Mouse (Mus musculus) ES-Bruce4 (cell line): ENCODE results near the gene Sipa1l1. TPM values are rescaled to one million over a fixed set of nuclear protein-coding genes. Genes with fewer than 3 reads are reported as not detected.

Source experiments
- H3K27ac ChIP-seq: 2 replicates; pipeline ENCODE4 v1.5.1; 2012; ENCODE audit warnings: low read length, inconsistent platforms; ENCODE audit not compliant: insufficient read depth
- H3K27me3 ChIP-seq: 2 replicates; pipeline ENCODE4 v1.6.1; 2012; ENCODE audit warnings: mild to moderate bottlenecking, low read length, inconsistent platforms; ENCODE audit not compliant: control insufficient read depth, poor library complexity, insufficient read depth, severe bottlenecking
- H3K36me3 ChIP-seq: 2 replicates; pipeline ENCODE4 v1.6.1; 2012; ENCODE audit warnings: inconsistent platforms, mild to moderate bottlenecking, low read length, moderate library complexity; ENCODE audit not compliant: control insufficient read depth, poor library complexity, insufficient read depth, severe bottlenecking
- H3K4me1 ChIP-seq: one replicate; pipeline ENCODE4 v1.8.1; 2011; ENCODE audit warnings: low read length; ENCODE audit not compliant: control insufficient read depth, insufficient read depth
- H3K4me3 ChIP-seq: 2 replicates; pipeline ENCODE4 v1.5.1; 2011; ENCODE audit warnings: low read depth, mild to moderate bottlenecking, low read length
- H3K9ac ChIP-seq: 2 replicates; pipeline ENCODE4 v1.6.1; 2012; ENCODE audit warnings: low read depth, mild to moderate bottlenecking, inconsistent platforms; ENCODE audit not compliant: poor library complexity, severe bottlenecking
- H3K9me3 ChIP-seq: replicated peaks from 2 replicates; pipeline ENCODE4 v1.6.1; 2012; ENCODE audit warnings: mild to moderate bottlenecking, low read length, inconsistent platforms; ENCODE audit not compliant: control insufficient read depth, poor library complexity, insufficient read depth, severe bottlenecking
- CTCF ChIP-seq: IDR thresholded peaks from one replicate; pipeline ENCODE4 v1.8.1; 2011; ENCODE audit warnings: low read depth, low read length
- EP300 ChIP-seq: IDR thresholded peaks from 2 replicates; pipeline ENCODE4 v1.6.1; 2011; ENCODE audit warnings: low read depth, low read length; ENCODE audit not compliant: insufficient read depth
- POLR2A ChIP-seq: IDR thresholded peaks from one replicate; pipeline ENCODE4 v1.8.1; 2011; ENCODE audit warnings: low read length; ENCODE audit not compliant: insufficient read depth
- polyA plus RNA-seq: library from polyadenylated mRNA; stranded (reverse); fragments of >200 nt; gene quantifications from 2 replicates; pipeline ENCODE4 v1.2.4, GENCODE M21; 2011; ENCODE audit warnings: low read depth; ENCODE audit not compliant: missing spikeins, insufficient read depth, insufficient read length

The Sipa1l1 gene
- polyA plus RNA-seq, 1 experiment, result 44.9 TPM

DNA sequence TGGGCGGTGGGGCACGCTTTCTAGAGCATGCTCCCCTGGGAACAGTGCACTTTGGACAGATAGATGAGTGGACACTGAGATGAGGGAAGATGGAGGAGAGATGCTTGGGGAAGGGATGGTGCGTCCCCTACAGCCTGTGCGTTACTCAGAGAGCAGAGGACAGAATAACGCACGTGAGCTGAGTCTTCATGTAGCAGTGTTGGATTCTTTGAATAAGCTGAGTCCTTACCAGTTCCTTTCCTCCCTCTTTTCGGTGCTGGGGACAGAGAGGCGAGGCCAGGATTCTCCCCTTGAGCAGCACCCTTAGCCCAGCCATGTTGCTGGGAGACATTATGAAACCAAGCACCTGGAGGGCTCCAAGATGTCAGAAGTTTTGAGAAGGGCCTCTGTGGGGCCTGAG, 152.3 kb downstream of the Sipa1l1 start:
- no peak overlapping the region for H3K4me3 ChIP-seq
- TF ChIP-seq POLR2A, result no peak
- no peak for TF ChIP-seq EP300
- TF ChIP-seq CTCF, result no peak
- no peaks in the 10 kb centered on the region for H3K36me3 ChIP-seq
- no peak overlapping the region for H3K9ac ChIP-seq
- H3K27ac ChIP-seq, result no peak overlapping the region
- H3K27me3 ChIP-seq, result no peaks in the 10 kb centered on the region
- H3K9me3 ChIP-seq, result no peaks in the 10 kb centered on the region
- no peaks in the 10 kb centered on the region for H3K4me1 ChIP-seq

DNA sequence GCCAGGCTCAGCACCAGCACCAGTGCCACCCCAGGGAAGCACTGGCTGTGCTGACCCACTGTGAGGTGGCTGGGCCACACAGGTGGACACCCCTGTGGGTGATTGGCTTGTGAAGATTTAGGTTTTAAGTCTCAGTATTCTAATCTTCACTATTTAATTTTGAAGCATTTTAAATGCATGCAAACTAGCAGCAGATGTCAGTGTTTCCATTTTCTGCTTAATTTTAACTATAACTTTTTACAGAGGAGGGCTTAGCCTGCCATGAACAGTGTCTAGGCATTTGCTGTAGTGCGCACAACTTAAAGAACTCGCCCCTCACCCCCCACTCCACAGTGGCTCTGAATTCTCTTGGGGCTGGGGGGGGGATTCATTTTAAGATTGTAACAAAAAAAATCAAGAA, 152.7 kb downstream of the Sipa1l1 start:
- no peaks in the 10 kb centered on the region for H3K36me3 ChIP-seq
- no peaks in the 10 kb centered on the region for H3K27me3 ChIP-seq
- no peaks in the 10 kb centered on the region for H3K4me1 ChIP-seq
- H3K9me3 ChIP-seq, result no peaks in the 10 kb centered on the region
- TF ChIP-seq CTCF (no peak), EP300 (no peak), POLR2A (no peak)
- H3K4me3 ChIP-seq, result no peak overlapping the region
- no peak overlapping the region for H3K27ac ChIP-seq
- no peak overlapping the region for H3K9ac ChIP-seq

DNA sequence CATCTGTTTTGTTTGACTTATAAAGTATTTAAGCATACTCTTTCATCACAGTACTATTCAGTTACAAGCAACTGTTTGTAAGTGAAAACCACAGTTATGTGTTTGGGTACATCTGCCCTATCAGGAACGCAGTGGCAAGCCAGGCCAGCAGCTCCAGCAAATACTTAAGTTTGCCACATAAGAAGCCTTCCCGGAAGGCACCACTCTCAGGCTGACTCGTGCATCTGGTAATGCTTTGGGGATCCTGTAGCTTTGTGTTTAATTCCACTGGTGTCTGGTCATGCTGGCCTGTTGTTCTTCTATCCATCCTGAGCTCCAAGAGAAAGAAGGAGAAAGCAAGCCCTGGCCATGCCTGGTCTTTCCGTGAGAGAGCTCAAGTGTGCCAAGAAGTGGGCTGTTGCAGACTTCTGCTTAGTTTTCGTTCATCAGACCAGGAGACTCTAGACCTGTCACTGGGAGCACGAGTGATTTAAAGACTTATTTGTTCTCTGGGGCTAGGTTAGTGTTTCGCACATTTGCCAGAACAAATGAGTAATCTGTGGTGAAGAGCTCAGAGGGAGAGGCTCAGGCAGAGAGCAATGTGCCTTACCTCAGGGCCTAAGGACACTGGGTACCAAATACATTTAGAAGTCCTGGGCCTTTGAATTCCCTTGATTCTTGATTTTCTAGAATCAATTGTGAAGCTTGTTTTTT, 153.8 kb downstream of the Sipa1l1 start:
- Histone ChIP-seq H3K27me3 (no peaks in the 10 kb centered on the region), H3K9ac (no peak overlapping the region), H3K27ac (no peak overlapping the region), H3K9me3 (no peaks in the 10 kb centered on the region), H3K4me3 (no peak overlapping the region), H3K4me1 (no peaks in the 10 kb centered on the region), H3K36me3 (no peaks in the 10 kb centered on the region)
- no peak for TF ChIP-seq EP300
- TF ChIP-seq POLR2A, result no peak
- TF ChIP-seq CTCF, result no peak

DNA sequence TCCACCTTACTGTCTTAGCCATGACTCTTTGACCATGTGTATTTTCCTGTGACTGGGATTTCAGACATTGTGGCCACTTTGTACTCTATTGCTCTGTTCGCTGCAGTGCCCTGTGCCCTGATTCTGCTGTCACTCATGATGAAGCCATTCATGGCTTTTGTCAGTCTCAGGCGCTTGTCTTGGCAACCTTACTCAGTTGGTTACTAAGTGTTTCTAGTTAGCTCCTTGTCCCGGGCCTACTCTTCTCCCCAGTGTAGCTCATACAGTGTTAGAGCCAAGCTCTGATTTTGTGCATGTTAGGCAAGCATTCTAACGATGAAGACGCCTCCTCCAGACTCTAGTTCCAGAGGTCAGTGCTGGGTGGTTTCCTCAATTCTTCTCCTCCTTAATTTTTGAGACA, 155.5 kb downstream of the Sipa1l1 start:
- no peak overlapping the region for H3K4me3 ChIP-seq
- H3K27ac ChIP-seq, result no peak overlapping the region
- H3K36me3 ChIP-seq, result no peaks in the 10 kb centered on the region
- TF ChIP-seq CTCF (no peak), POLR2A (no peak), EP300 (no peak)
- no peak overlapping the region for H3K9ac ChIP-seq
- H3K9me3 ChIP-seq, result no peaks in the 10 kb centered on the region
- no peaks in the 10 kb centered on the region for H3K4me1 ChIP-seq
- no peaks in the 10 kb centered on the region for H3K27me3 ChIP-seq

DNA sequence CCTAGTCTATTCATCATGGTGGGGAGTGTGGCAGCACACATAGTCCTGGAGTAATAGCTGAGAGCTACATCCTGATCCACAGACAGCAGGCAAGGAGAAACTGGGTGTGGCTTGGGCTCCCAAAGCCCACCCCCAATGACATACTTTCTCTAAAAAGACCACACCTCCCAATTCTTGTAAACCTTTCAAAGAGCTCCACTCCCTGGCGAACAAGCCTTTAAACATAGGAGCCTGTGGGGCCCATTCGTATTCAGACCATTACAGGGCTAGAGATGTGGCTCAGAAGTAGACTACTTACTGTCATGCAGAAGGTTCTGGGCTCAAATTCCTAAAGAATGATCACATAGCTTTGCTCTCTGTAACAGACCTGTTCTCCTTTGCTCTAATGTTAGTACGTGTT, 156.4 kb downstream of the Sipa1l1 start:
- no peak for TF ChIP-seq POLR2A
- TF ChIP-seq CTCF, result no peak
- H3K36me3 ChIP-seq, result no peaks in the 10 kb centered on the region
- no peak overlapping the region for H3K4me3 ChIP-seq
- no peaks in the 10 kb centered on the region for H3K9me3 ChIP-seq
- H3K27me3 ChIP-seq, result no peaks in the 10 kb centered on the region
- no peak overlapping the region for H3K27ac ChIP-seq
- H3K9ac ChIP-seq, result no peak overlapping the region
- H3K4me1 ChIP-seq, result no peaks in the 10 kb centered on the region

GRCm38 (mm10) chr12:82326438-82326837, 157.3 kb downstream of the Sipa1l1 start:
- no peak overlapping the region for H3K27ac ChIP-seq
- H3K27me3 ChIP-seq, result no peaks in the 10 kb centered on the region
- no peak for TF ChIP-seq CTCF
- TF ChIP-seq EP300, result no peak
- TF ChIP-seq POLR2A, result no peak

More at GRCm38 (mm10) chr12:82326438-82326837, 157.3 kb downstream of the Sipa1l1 start:
- Histone ChIP-seq H3K4me1 (no peaks in the 10 kb centered on the region), H3K4me3 (no peak overlapping the region), H3K9ac (no peak overlapping the region), H3K9me3 (no peaks in the 10 kb centered on the region), H3K36me3 (no peaks in the 10 kb centered on the region)
